Mouse (Mus musculus): ENCODE measurements around the gene Kcnk16. TPM values are rescaled to one million over a fixed set of nuclear protein-coding genes. Genes with fewer than 3 reads are reported as not detected.

The Kcnk16 gene
- total and polyA plus RNA-seq, 2 experiments, result not detected

DNA sequence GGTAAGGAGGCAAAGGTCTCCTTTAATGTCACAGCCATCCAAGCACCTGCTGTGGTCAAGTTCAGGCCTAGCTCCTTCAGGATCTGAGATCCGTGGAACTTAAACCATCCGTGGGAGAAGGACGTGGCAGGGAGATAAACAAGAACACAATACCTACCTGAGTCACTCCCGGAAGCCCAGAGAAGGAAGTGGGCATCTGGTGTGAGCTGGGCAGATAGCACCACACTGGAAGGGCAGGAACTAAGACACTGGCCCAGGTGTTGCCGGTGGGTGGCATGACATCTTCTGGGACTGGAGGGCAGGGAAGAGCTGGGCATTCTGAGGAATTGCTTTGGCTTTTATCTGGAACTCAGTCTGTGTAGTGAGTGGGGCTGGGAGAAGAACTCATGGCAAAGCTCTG is 45.7 kb downstream of the Kcnk16 start:
- no peaks in the 10 kb centered on the region for H3K79me2 ChIP-seq (ENCODE audit: control insufficient read depth, insufficient read depth, low read length)
- 84% methylated on average over 5 of the region's 5 CpGs for WGBS
- TF ChIP-seq POLR2A (IDR thresholded peaks at IDR 0.05; ENCODE audit: extremely low read depth, insufficient read depth, low read length), result no peak
- no peak for TF ChIP-seq CTCF (IDR thresholded peaks at IDR 0.05; ENCODE audit: low read depth, low read length)
- H3K27me3 ChIP-seq (ENCODE audit: control insufficient read depth, insufficient read depth, low read length), result no peaks in the 10 kb centered on the region
- no peak for DNase-seq (ENCODE audit: extremely low read depth, low read depth, low spot score)
- peaks cover 32% of the 10 kb centered on the region for H3K4me1 ChIP-seq (ENCODE audit: control insufficient read depth, insufficient read depth, low read length)
- H3K36me3 ChIP-seq (ENCODE audit: control insufficient read depth, insufficient read depth, low read length), result no peaks in the 10 kb centered on the region
- H3K27ac ChIP-seq (replicated peaks; ENCODE audit: insufficient read depth, low read depth, low read length), result no peak overlapping the region
- H3K9ac ChIP-seq (ENCODE audit: low read depth, low read length), result no peak overlapping the region
- no peak overlapping the region for H3K4me3 ChIP-seq (ENCODE audit: insufficient read depth, low read depth, low read length)

- no peaks in the 10 kb centered on the region for H3K79me2 ChIP-seq (ENCODE audit: control insufficient read depth, insufficient read depth, low read length)
- no peak overlapping the region for H3K4me3 ChIP-seq (ENCODE audit: insufficient read depth, low read depth, low read length)
- H3K9ac ChIP-seq (ENCODE audit: low read depth, low read length), result no peak overlapping the region
- no peaks in the 10 kb centered on the region for H3K36me3 ChIP-seq (ENCODE audit: control insufficient read depth, insufficient read depth, low read length)
- TF ChIP-seq CTCF (IDR thresholded peaks at IDR 0.05; ENCODE audit: low read depth, low read length) (no peak), POLR2A (IDR thresholded peaks at IDR 0.05; ENCODE audit: extremely low read depth, insufficient read depth, low read length) (no peak)
- DNase-seq (ENCODE audit: extremely low read depth, low read depth, low spot score), result no peak
- H3K27me3 ChIP-seq (ENCODE audit: control insufficient read depth, insufficient read depth, low read length), result no peaks in the 10 kb centered on the region
- WGBS, result 92% methylated on average over 7 of the region's 7 CpGs
- peaks cover 15% of the 10 kb centered on the region for H3K4me1 ChIP-seq (ENCODE audit: control insufficient read depth, insufficient read depth, low read length)
- H3K27ac ChIP-seq (replicated peaks; ENCODE audit: insufficient read depth, low read depth, low read length), result no peak overlapping the region
These were observed 47.9 kb downstream of the Kcnk16 start for GRCm38 (mm10) chr14:20221083-20221482.

GRCm38 (mm10) chr14:20219849-20220248 is 49.1 kb downstream of the Kcnk16 start:
- Histone ChIP-seq H3K4me3 (ENCODE audit: insufficient read depth, low read depth, low read length) (no peak overlapping the region), H3K4me1 (ENCODE audit: control insufficient read depth, insufficient read depth, low read length) (peaks cover 5% of the 10 kb centered on the region), H3K27me3 (ENCODE audit: control insufficient read depth, insufficient read depth, low read length) (no peaks in the 10 kb centered on the region), H3K9ac (ENCODE audit: low read depth, low read length) (no peak overlapping the region), H3K27ac (replicated peaks; ENCODE audit: insufficient read depth, low read depth, low read length) (no peak overlapping the region), H3K79me2 (ENCODE audit: control insufficient read depth, insufficient read depth, low read length) (no peaks in the 10 kb centered on the region), H3K36me3 (ENCODE audit: control insufficient read depth, insufficient read depth, low read length) (no peaks in the 10 kb centered on the region)
- 18% methylated on average over 1 of the region's 1 CpGs for WGBS
- DNase-seq (ENCODE audit: extremely low read depth, low read depth, low spot score), result no peak
- TF ChIP-seq POLR2A (IDR thresholded peaks at IDR 0.05; ENCODE audit: extremely low read depth, insufficient read depth, low read length) (no peak), CTCF (IDR thresholded peaks at IDR 0.05; ENCODE audit: low read depth, low read length) (no peak)

- Histone ChIP-seq H3K27me3 (ENCODE audit: control insufficient read depth, insufficient read depth, low read length) (no peaks in the 10 kb centered on the region), H3K79me2 (ENCODE audit: control insufficient read depth, insufficient read depth, low read length) (no peaks in the 10 kb centered on the region), H3K9ac (ENCODE audit: low read depth, low read length) (no peak overlapping the region), H3K4me3 (ENCODE audit: insufficient read depth, low read depth, low read length) (no peak overlapping the region), H3K36me3 (ENCODE audit: control insufficient read depth, insufficient read depth, low read length) (no peaks in the 10 kb centered on the region), H3K27ac (replicated peaks; ENCODE audit: insufficient read depth, low read depth, low read length) (no peak overlapping the region), H3K4me1 (ENCODE audit: control insufficient read depth, insufficient read depth, low read length) (peaks cover 2% of the 10 kb centered on the region; the same call in 1 of the 2 replicates)
- TF ChIP-seq POLR2A (IDR thresholded peaks at IDR 0.05; ENCODE audit: extremely low read depth, insufficient read depth, low read length) (no peak), CTCF (IDR thresholded peaks at IDR 0.05; ENCODE audit: low read depth, low read length) (no peak)
- no peak for DNase-seq (ENCODE audit: extremely low read depth, low read depth, low spot score)
- 82% methylated on average over 3 of the region's 3 CpGs for WGBS
These were observed 51.6 kb downstream of the Kcnk16 start for GRCm38 (mm10) chr14:20217299-20217864.

GRCm38 (mm10) chr14:20216561-20217298 is 52.3 kb downstream of the Kcnk16 start:
- DNase-seq (ENCODE audit: extremely low read depth, low read depth, low spot score), result no peak
- Histone ChIP-seq H3K79me2 (ENCODE audit: control insufficient read depth, insufficient read depth, low read length) (no peaks in the 10 kb centered on the region), H3K27me3 (ENCODE audit: control insufficient read depth, insufficient read depth, low read length) (no peaks in the 10 kb centered on the region), H3K36me3 (ENCODE audit: control insufficient read depth, insufficient read depth, low read length) (no peaks in the 10 kb centered on the region), H3K4me1 (ENCODE audit: control insufficient read depth, insufficient read depth, low read length) (peaks cover 2% of the 10 kb centered on the region; the same call in 1 of the 2 replicates), H3K27ac (replicated peaks; ENCODE audit: insufficient read depth, low read depth, low read length) (no peak overlapping the region), H3K9ac (ENCODE audit: low read depth, low read length) (no peak overlapping the region), H3K4me3 (ENCODE audit: insufficient read depth, low read depth, low read length) (no peak overlapping the region)
- WGBS, result 96% methylated on average over 7 of the region's 7 CpGs
- TF ChIP-seq CTCF (IDR thresholded peaks at IDR 0.05; ENCODE audit: low read depth, low read length), result no peak
- no peak for TF ChIP-seq POLR2A (IDR thresholded peaks at IDR 0.05; ENCODE audit: extremely low read depth, insufficient read depth, low read length)

- Histone ChIP-seq H3K79me2 (ENCODE audit: control insufficient read depth, insufficient read depth, low read length) (no peaks in the 10 kb centered on the region), H3K9ac (ENCODE audit: low read depth, low read length) (no peak overlapping the region), H3K36me3 (ENCODE audit: control insufficient read depth, insufficient read depth, low read length) (no peaks in the 10 kb centered on the region), H3K4me3 (ENCODE audit: insufficient read depth, low read depth, low read length) (no peak overlapping the region), H3K4me1 (ENCODE audit: control insufficient read depth, insufficient read depth, low read length) (peaks cover 2% of the 10 kb centered on the region; the same call in 1 of the 2 replicates), H3K27ac (replicated peaks; ENCODE audit: insufficient read depth, low read depth, low read length) (no peak overlapping the region), H3K27me3 (ENCODE audit: control insufficient read depth, insufficient read depth, low read length) (no peaks in the 10 kb centered on the region)
- TF ChIP-seq POLR2A (IDR thresholded peaks at IDR 0.05; ENCODE audit: extremely low read depth, insufficient read depth, low read length), result no peak
- TF ChIP-seq CTCF (IDR thresholded peaks at IDR 0.05; ENCODE audit: low read depth, low read length), result no peak
- 64% methylated on average over 5 of the region's 5 CpGs for WGBS
- no peak for DNase-seq (ENCODE audit: extremely low read depth, low read depth, low spot score)
These were observed 53.2 kb downstream of the Kcnk16 start for GRCm38 (mm10) chr14:20215826-20216225.

Data from liver, adult 2 months (tissue).